Mouse (Mus musculus) CH12.LX (cell line): ENCODE results near the gene Srf. TPM values are rescaled to one million over a fixed set of nuclear protein-coding genes. Genes with fewer than 3 reads are reported as not detected.
A peak's percentile ranks its signal among the peaks of the same experiment; 100 is the strongest.

Experiments
- DNase-seq: peaks from one replicate; pipeline ENCODE4 v3.0.0-alpha.2; 2013; ENCODE audit errors: extremely low read depth
- H3K27ac ChIP-seq: 2 replicates; pipeline ENCODE4 v1.5.1; 2012; ENCODE audit warnings: low read depth, mild to moderate bottlenecking, control low read depth, moderate library complexity; ENCODE audit not compliant: insufficient read depth
- H3K27me3 ChIP-seq: replicated peaks from 2 replicates; pipeline ENCODE3; 2012; ENCODE audit warnings: inconsistent platforms
- H3K36me3 ChIP-seq, 2 experiments: replicated peaks in 1 of 2; 2 replicates each; pipeline versions ENCODE3 to v1.6.1; 2012; ENCODE audit warnings: inconsistent platforms in 1 of 2, low read length in 1 of 2, mild to moderate bottlenecking in 1 of 2, mixed read lengths in 1 of 2, moderate library complexity in 1 of 2; ENCODE audit not compliant: control insufficient read depth in 1 of 2, insufficient read depth in 1 of 2
- H3K4me1 ChIP-seq, 2 experiments: 2 replicates each; pipeline ENCODE4 v1.6.1; 2012; ENCODE audit warnings: inconsistent platforms in 1 of 2, moderate library complexity in 1 of 2; ENCODE audit not compliant: insufficient read depth in 2 of 2, control insufficient read depth in 1 of 2
- H3K4me2 ChIP-seq: 2 replicates; pipeline ENCODE4 v1.6.1; 2012; ENCODE audit warnings: low read depth, mild to moderate bottlenecking, control low read depth; ENCODE audit not compliant: poor library complexity, insufficient read depth, severe bottlenecking
- H3K4me3 ChIP-seq, 3 experiments: fragments of 150-350 bp in 1 of 3; sonication (generic) in 1 of 3; replicated peaks in 1 of 3; 2 replicates each; pipeline versions ENCODE3 to v1.5.1; 2011 to 2012; ENCODE audit warnings: low read depth in 2 of 3, low read length in 2 of 3, mild to moderate bottlenecking in 2 of 3, moderate library complexity in 2 of 3, control low read depth in 1 of 3, improper control_type of control experiment in 1 of 3, inconsistent platforms in 1 of 3, mixed read lengths in 1 of 3; ENCODE audit not compliant: poor library complexity in 1 of 3
- H3K79me2 ChIP-seq: replicated peaks from 2 replicates; pipeline ENCODE4 v1.6.1; 2012; ENCODE audit warnings: mild to moderate bottlenecking, moderate library complexity; ENCODE audit not compliant: control insufficient read depth, poor library complexity, insufficient read depth, severe bottlenecking; ENCODE audit errors: extremely low read depth
- H3K9ac ChIP-seq: 2 replicates; pipeline ENCODE4 v1.6.1; 2012; ENCODE audit warnings: low read depth, mild to moderate bottlenecking, control low read depth, moderate library complexity; ENCODE audit not compliant: insufficient read depth
- H3K9me3 ChIP-seq: replicated peaks from 2 replicates; pipeline ENCODE3; 2012; ENCODE audit warnings: low read length, inconsistent platforms, mixed read lengths
- CHD1 ChIP-seq: IDR thresholded peaks from 2 replicates; pipeline ENCODE4 v1.6.1; 2012; ENCODE audit warnings: low read depth, low read length, improper control_type of control experiment, inconsistent platforms
- CHD2 ChIP-seq: IDR thresholded peaks from 2 replicates; pipeline ENCODE4 v1.6.1; 2011; ENCODE audit warnings: low read length, improper control_type of control experiment
- CTCF ChIP-seq, 2 experiments: IDR thresholded peaks in 1 of 2; conservative IDR thresholded peaks in 1 of 2; 2 replicates each; pipeline ENCODE4 v1.5.1; 2011 to 2012; ENCODE audit warnings: low read depth in 2 of 2, low read length in 2 of 2, improper control_type of control experiment in 1 of 2, inconsistent platforms in 1 of 2, mild to moderate bottlenecking in 1 of 2, moderate library complexity in 1 of 2
- E2F4 ChIP-seq: IDR thresholded peaks from 2 replicates; pipeline ENCODE4 v1.6.1; 2011; ENCODE audit warnings: low read depth, low read length, improper control_type of control experiment; ENCODE audit not compliant: insufficient replicate concordance
- ELF1 ChIP-seq: IDR thresholded peaks from 2 replicates; pipeline ENCODE4 v1.6.1; 2014; ENCODE audit warnings: low read depth, mild to moderate bottlenecking, inconsistent platforms, low read length, improper control_type of control experiment
- EP300 ChIP-seq: IDR thresholded peaks from 2 replicates; pipeline ENCODE4 v1.6.1; 2011; ENCODE audit warnings: low read length, improper control_type of control experiment
- ETS1 ChIP-seq: conservative IDR thresholded peaks from 2 replicates; pipeline ENCODE4 v1.6.1; 2012; ENCODE audit warnings: low read depth, mild to moderate bottlenecking, inconsistent platforms, low read length, improper control_type of control experiment, moderate library complexity
- GABPA ChIP-seq: IDR thresholded peaks from 2 replicates; pipeline ENCODE4 v1.6.1; 2012; ENCODE audit warnings: low read depth, low read length, improper control_type of control experiment, inconsistent platforms; ENCODE audit not compliant: insufficient replicate concordance
- IRF4 ChIP-seq: IDR thresholded peaks from 2 replicates; pipeline ENCODE4 v1.6.1; 2014; ENCODE audit warnings: low read depth, mild to moderate bottlenecking, inconsistent platforms, low read length, improper control_type of control experiment
- JUND ChIP-seq: conservative IDR thresholded peaks from 2 replicates; pipeline ENCODE4 v1.6.1; 2011; ENCODE audit warnings: low read depth, low read length, improper control_type of control experiment
- MAFK ChIP-seq: IDR thresholded peaks from 2 replicates; pipeline ENCODE4 v1.6.1; 2011; ENCODE audit warnings: low read length, improper control_type of control experiment; ENCODE audit not compliant: insufficient replicate concordance
- MAX ChIP-seq: IDR thresholded peaks from 2 replicates; pipeline ENCODE4 v1.6.1; 2011; ENCODE audit warnings: low read length, improper control_type of control experiment
- MAZ ChIP-seq: IDR thresholded peaks from 2 replicates; pipeline ENCODE4 v1.6.1; 2012; ENCODE audit warnings: low read depth, mild to moderate bottlenecking, inconsistent platforms, low read length, improper control_type of control experiment, moderate library complexity
- MEF2A ChIP-seq: IDR thresholded peaks from 2 replicates; pipeline ENCODE4 v1.6.1; 2014; ENCODE audit warnings: low read depth, mild to moderate bottlenecking, inconsistent platforms, low read length, improper control_type of control experiment, borderline replicate concordance
- MXI1 ChIP-seq: IDR thresholded peaks from 2 replicates; pipeline ENCODE4 v1.6.1; 2011; ENCODE audit warnings: mild to moderate bottlenecking, low read depth, low read length, improper control_type of control experiment
- NRF1 ChIP-seq: IDR thresholded peaks from 2 replicates; pipeline ENCODE4 v1.6.1; 2014; ENCODE audit warnings: low read depth, mild to moderate bottlenecking, inconsistent platforms, low read length, improper control_type of control experiment, moderate library complexity
- POLR2A ChIP-seq: IDR thresholded peaks from 2 replicates; pipeline ENCODE4 v1.6.1; 2011; ENCODE audit warnings: low read depth, mild to moderate bottlenecking, improper control_type of control experiment, low read length
- POLR2AphosphoS2 ChIP-seq: IDR thresholded peaks from 2 replicates; pipeline ENCODE4 v1.6.1; 2011; ENCODE audit warnings: low read depth, low read length, improper control_type of control experiment
- RAD21 ChIP-seq: IDR thresholded peaks from 2 replicates; pipeline ENCODE4 v1.6.1; 2011; ENCODE audit warnings: low read depth, mild to moderate bottlenecking, low read length, improper control_type of control experiment, moderate library complexity
- RCOR1 ChIP-seq: conservative IDR thresholded peaks from 2 replicates; pipeline ENCODE4 v1.6.1; 2012; ENCODE audit warnings: low read depth, mild to moderate bottlenecking, inconsistent platforms, low read length, improper control_type of control experiment
- TBP ChIP-seq: conservative IDR thresholded peaks from 2 replicates; pipeline ENCODE4 v1.6.1; 2011; ENCODE audit warnings: low read depth, low read length, improper control_type of control experiment
- TCF12 ChIP-seq: IDR thresholded peaks from 2 replicates; pipeline ENCODE4 v1.6.1; 2014; ENCODE audit warnings: low read depth, mild to moderate bottlenecking, inconsistent platforms, low read length, improper control_type of control experiment
- UBTF ChIP-seq: IDR thresholded peaks from 2 replicates; pipeline ENCODE4 v1.6.1; 2012; ENCODE audit warnings: low read depth, mild to moderate bottlenecking, inconsistent platforms, low read length, improper control_type of control experiment, moderate library complexity
- USF1 ChIP-seq: IDR thresholded peaks from 2 replicates; pipeline ENCODE4 v1.6.1; 2014; ENCODE audit warnings: low read depth, mild to moderate bottlenecking, inconsistent platforms, low read length, improper control_type of control experiment
- ZC3H11A ChIP-seq: IDR thresholded peaks from 2 replicates; pipeline ENCODE4 v1.6.1; 2012; ENCODE audit warnings: low read depth, mild to moderate bottlenecking, inconsistent platforms, low read length, improper control_type of control experiment
- ZKSCAN1 ChIP-seq: IDR thresholded peaks from 2 replicates; pipeline ENCODE4 v1.6.1; 2012; ENCODE audit warnings: low read depth, inconsistent platforms, low read length, improper control_type of control experiment, borderline replicate concordance
- dilution Hi-C: fragments of 300-500 bp; cut with MboI; formaldehyde crosslinking; loops from 2 replicates; pipeline ENCODE4 v1.14.3; 2020; ENCODE audit warnings: low sequenced_read_pairs; ENCODE audit not compliant: extremely low pct_unique_long_range_greater_than_20kb, extremely low pct_ligation_motif_present
- in situ Hi-C: fragments of 300-500 bp; cut with MboI; formaldehyde crosslinking; loops from 3 replicates; pipeline ENCODE4 v1.14.3; 2019; ENCODE audit warnings: low sequenced_read_pairs, low pct_ligation_motif_present, low pct_unique_long_range_greater_than_20kb, mixed read lengths
- polyA plus RNA-seq: library from polyadenylated mRNA; unstranded; fragments of >175 nt; gene quantifications from 2 replicates; pipeline ENCODE4 v1.2.1, GENCODE M21; 2012; ENCODE audit warnings: low read depth; ENCODE audit not compliant: insufficient read length
- total RNA-seq, 2 experiments: library from RNA; depleted of rRNA; stranded (reverse); fragments of 300-350 nt in 1 of 2; fragments of >200 nt in 1 of 2; gene quantifications; 2 replicates each; pipeline ENCODE4 v1.2.3; 2012 to 2014

Gene Srf
- total and polyA plus RNA-seq, 3 experiments = 38.2 to 81.6 (median 54.5) TPM

- Histone ChIP-seq H3K27me3 (no peaks in the 10 kb centered on the region), H3K9me3 (no peaks in the 10 kb centered on the region), H3K9ac (no peak overlapping the region), H3K79me2 (peaks cover 20% of the 10 kb centered on the region), H3K4me1 (peaks cover 18 to 32% of the 10 kb centered on the region in 2 experiments), H3K27ac (no peak overlapping the region), H3K36me3 (peaks cover 33 to 72% of the 10 kb centered on the region in 2 experiments), H3K4me3 (no peak overlapping the region), H3K4me2 (no peak overlapping the region)
- TF ChIP-seq TBP (no peak), ZKSCAN1 (no peak), ZC3H11A (no peak)
- DNase-seq = no peak
- in situ Hi-C loops = no loop called here
- dilution Hi-C loops = no loop called here
These were observed 5.1 kb downstream of the Srf start for GRCm38 (mm10) chr17:46550904-46551303.

GRCm38 (mm10) chr17:46549642-46550041 lies 6.3 kb downstream of the Srf start:
- Histone ChIP-seq H3K27me3 (no peaks in the 10 kb centered on the region), H3K27ac (no peak overlapping the region), H3K36me3 (peaks cover 33 to 73% of the 10 kb centered on the region in 2 experiments), H3K4me3 (no peak overlapping the region), H3K79me2 (peaks cover 12% of the 10 kb centered on the region), H3K4me1 (peaks cover 18 to 32% of the 10 kb centered on the region in 2 experiments), H3K9ac (no peak overlapping the region), H3K4me2 (no peak overlapping the region), H3K9me3 (no peaks in the 10 kb centered on the region)
- in situ Hi-C loops = no loop called here
- dilution Hi-C loops = no loop called here
- DNase-seq = no peak
- TF ChIP-seq MAFK (no peak), CTCF (conservative IDR thresholded peaks at IDR 0.05 in 1 of 2, IDR thresholded peaks at IDR 0.05 in 1 of 2; ENCODE audit: low read depth in 2 of 2, low read length in 2 of 2) (0 out of 4 replicates have a peak, but pooled peaks of 1 of the 2 experiments have one; percentile 5)

GRCm38 (mm10) chr17:46549193-46549592 lies 6.8 kb downstream of the Srf start:
- Histone ChIP-seq H3K9ac (no peak overlapping the region), H3K4me1 (peaks cover 18 to 28% of the 10 kb centered on the region in 2 experiments), H3K79me2 (peaks cover 8% of the 10 kb centered on the region), H3K4me2 (no peak overlapping the region), H3K9me3 (no peaks in the 10 kb centered on the region), H3K4me3 (no peak overlapping the region), H3K27me3 (no peaks in the 10 kb centered on the region), H3K27ac (no peak overlapping the region), H3K36me3 (peaks cover 33 to 73% of the 10 kb centered on the region in 2 experiments)
- dilution Hi-C loops (no loop called here), in situ Hi-C loops (no loop called here)
- DNase-seq = peak; percentile 33
- TF ChIP-seq JUND (no peak), NRF1 (no peak), POLR2AphosphoS2 (no peak), TBP (no peak), POLR2A (no peak), RAD21 (peak; percentile 39), MAX (no peak), TCF12 (no peak), CHD1 (no peak), RCOR1 (no peak), E2F4 (no peak), CHD2 (no peak), MEF2A (no peak), EP300 (no peak), MAZ (no peak), MXI1 (no peak), ETS1 (no peak), IRF4 (no peak), CTCF (conservative IDR thresholded peaks at IDR 0.05 in 1 of 2, IDR thresholded peaks at IDR 0.05 in 1 of 2; ENCODE audit: low read depth in 2 of 2, low read length in 2 of 2) (peak in 1 of 2 experiments; percentile 66; a peak in 2 of 4 replicates), GABPA (no peak), ZKSCAN1 (no peak), UBTF (no peak), ELF1 (no peak), USF1 (no peak)
